Mouse (Mus musculus) layer of hippocampus, adult 2 months (tissue): ENCODE data around the gene Dner. TPM values are rescaled to one million over a fixed set of nuclear protein-coding genes. Genes with fewer than 3 reads are reported as not detected.
A peak's percentile ranks its signal among the peaks of the same experiment; 100 is the strongest.

Experiments
- DNase-seq, 2 experiments: peaks; one replicate each; pipeline ENCODE4 v3.0.0; 2022; ENCODE audit warnings: low spot score in 2 of 2
- H3K27ac ChIP-seq: fragments of 200-600 bp; 2 replicates; pipeline ENCODE4 v1.8.1; 2022
- H3K4me3 ChIP-seq: fragments of 200-600 bp; 2 replicates; pipeline ENCODE4 v1.8.1; 2022; ENCODE audit warnings: mild to moderate bottlenecking
- CTCF ChIP-seq: fragments of 200-600 bp; conservative IDR thresholded peaks from 2 replicates; pipeline ENCODE4 v1.8.1; 2022; ENCODE audit warnings: antibody characterized with exemption, mild to moderate bottlenecking, moderate library complexity
- long read RNA-seq, 2 experiments: library from polyadenylated mRNA; stranded (forward); transcript quantifications; one replicate each; pipeline ENCODE4 v2.0.0; 2021; ENCODE audit warnings: borderline mapping rate in 2 of 2
- total RNA-seq, 2 experiments: library from RNA; stranded (reverse); gene quantifications; 2 replicates each; pipeline ENCODE4 v1.2.3; 2021

The Dner gene
- 100 to 1,000 TPM; 112 to 113 TPM for total RNA-seq
- long read RNA-seq, experiment 1, transcript Dner-201 (13 exons, 3,632 nt): major isoform, 76 of 93 reads
- long read RNA-seq, experiment 1, partial matches to known transcripts: 13 of 93 reads
- long read RNA-seq, experiment 1, other reads (novel, unspliced or antisense): 4 of 93 reads
- long read RNA-seq, experiment 2, transcript Dner-201 (13 exons, 3,632 nt): major isoform, 120 of 143 reads
- long read RNA-seq, experiment 2, partial matches to known transcripts: 16 of 143 reads
- long read RNA-seq, experiment 2, other reads (novel, unspliced or antisense): 7 of 143 reads

GRCm38 (mm10) chr1:84695517-84696411 is at the start of gene Dner:
TSS of gene Dner (minus strand) at chr1:84696221.
- H3K27ac ChIP-seq: peak within 1 kb of the TSS; percentile 86
- TF ChIP-seq CTCF: peak; percentile 42
- DNase-seq: peak; percentile 69 to 70
- H3K4me3 ChIP-seq: peak within 1 kb of the TSS; percentile 87

- Histone ChIP-seq H3K4me3 (no peak overlapping the region), H3K27ac (no peak overlapping the region)
- TF ChIP-seq CTCF: no peak
- DNase-seq: no peak
These were observed 46.1 kb upstream of the Dner start for GRCm38 (mm10) chr1:84742156-84742555.

DNA sequence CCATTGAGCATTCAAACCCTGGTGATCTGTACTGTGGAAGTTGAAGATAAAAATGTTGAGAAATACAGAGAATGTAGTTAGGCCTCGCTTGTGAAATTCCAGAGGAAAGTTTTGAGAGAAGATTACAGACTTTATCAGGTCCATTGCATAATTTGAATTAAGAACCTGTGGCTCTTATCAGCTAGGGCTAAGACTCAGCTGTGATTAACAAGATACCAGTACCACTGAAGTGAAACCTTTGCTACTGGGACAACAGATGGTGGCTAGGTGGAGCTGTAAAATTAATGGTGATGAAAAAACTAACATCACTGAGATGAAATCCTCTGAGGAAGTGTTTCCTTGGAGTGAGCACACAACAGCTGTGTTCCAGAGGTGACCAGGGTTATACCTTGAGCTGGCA is 44.1 kb upstream of the Dner start:
- H3K4me3 ChIP-seq: no peak overlapping the region
- TF ChIP-seq CTCF: no peak
- H3K27ac ChIP-seq: no peak overlapping the region
- DNase-seq: no peak

DNA sequence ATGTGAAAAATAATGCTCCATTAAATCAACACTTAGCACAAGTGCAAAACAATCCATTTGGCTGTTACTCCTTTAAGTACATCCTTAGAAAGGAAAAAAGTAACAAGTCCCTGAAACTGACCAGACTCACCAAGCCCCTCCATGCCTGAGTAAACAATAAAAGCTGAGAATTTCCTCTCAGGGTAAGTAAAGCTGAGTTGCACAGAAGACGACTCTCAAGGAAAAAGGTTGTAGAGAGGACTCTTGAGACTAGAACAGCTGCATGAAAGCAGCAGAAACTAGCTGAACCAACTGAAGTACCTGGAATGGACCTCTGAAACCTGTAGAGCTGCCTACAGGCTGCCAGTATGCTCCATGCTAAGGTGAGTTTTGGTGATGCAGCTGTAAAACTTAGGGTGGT is 41.1 kb upstream of the Dner start:
- no peak for DNase-seq
- TF ChIP-seq CTCF: no peak
- H3K27ac ChIP-seq: no peak overlapping the region
- H3K4me3 ChIP-seq: no peak overlapping the region

GRCm38 (mm10) chr1:84733799-84734198 is 37.8 kb upstream of the Dner start:
- Histone ChIP-seq H3K4me3 (no peak overlapping the region), H3K27ac (no peak overlapping the region)
- peak; percentile 93 for TF ChIP-seq CTCF
- no peak for DNase-seq

DNA sequence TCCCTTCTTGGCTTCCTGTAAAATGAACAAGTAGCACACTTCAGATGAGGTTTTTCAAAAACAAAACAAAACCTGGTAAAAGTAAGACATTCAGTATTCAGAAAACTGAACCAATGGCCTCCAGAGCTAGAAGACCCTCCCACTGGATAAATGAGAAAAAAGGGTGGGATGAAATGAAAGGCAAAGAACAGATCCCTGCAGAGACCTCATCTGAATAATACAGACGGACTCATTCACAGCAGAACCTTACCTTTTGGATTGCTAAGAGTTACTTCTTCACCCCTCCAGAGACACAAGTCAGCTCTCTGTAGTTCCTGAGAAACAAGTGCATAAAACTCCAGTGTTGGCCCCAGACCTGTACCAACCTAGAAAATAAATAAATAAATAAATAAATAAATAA is 35.7 kb upstream of the Dner start:
- no peak for DNase-seq
- TF ChIP-seq CTCF: no peak
- H3K4me3 ChIP-seq: no peak overlapping the region
- H3K27ac ChIP-seq: no peak overlapping the region

DNA sequence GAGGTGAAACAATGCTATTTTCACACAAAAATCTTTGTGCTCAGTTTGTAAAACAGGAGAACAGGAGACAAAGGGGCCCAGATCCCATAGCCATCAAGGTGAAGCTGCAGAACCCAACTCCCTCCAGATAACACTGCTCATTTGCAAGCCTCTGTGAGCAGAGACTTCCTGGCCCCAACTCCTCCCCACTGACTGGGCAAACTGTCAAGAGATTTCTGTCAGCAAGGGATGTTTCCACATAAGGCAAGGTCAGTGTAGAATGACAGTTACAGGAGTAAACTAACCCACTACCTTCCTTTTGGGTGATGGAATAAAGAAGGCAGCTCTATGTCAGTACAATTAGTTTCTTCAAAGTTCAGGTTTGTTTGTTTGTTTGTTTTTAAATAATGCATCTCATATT is 26.8 kb upstream of the Dner start:
- DNase-seq: no peak
- TF ChIP-seq CTCF: no peak
- Histone ChIP-seq H3K27ac (no peak overlapping the region), H3K4me3 (no peak overlapping the region)

DNA sequence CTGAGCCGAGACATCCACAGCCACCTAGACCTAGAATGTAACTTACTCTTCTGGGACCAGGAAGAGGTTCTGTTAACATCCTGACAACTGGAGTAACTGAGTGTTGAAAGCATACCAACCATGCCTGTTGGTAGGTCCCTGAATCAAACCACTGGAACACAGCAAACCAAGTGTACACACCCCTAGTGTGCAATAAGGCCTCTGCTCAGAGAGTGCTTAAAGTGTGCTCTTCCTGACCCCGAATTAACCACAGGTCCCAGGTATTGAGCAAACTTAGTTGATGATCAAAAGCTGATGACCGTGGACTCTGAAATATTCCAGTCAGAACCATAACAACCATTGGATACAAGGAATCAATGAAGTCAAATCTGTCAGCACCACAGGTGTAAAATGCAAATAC is 26.4 kb upstream of the Dner start:
- H3K27ac ChIP-seq: no peak overlapping the region
- DNase-seq: no peak
- no peak overlapping the region for H3K4me3 ChIP-seq
- TF ChIP-seq CTCF: no peak

GRCm38 (mm10) chr1:84721942-84722341 is 25.9 kb upstream of the Dner start:
- no peak for DNase-seq
- no peak overlapping the region for H3K27ac ChIP-seq
- no peak for TF ChIP-seq CTCF
- H3K4me3 ChIP-seq: no peak overlapping the region

GRCm38 (mm10) chr1:84709810-84710785 is 14.1 kb upstream of the Dner start:
- DNase-seq: peak; percentile 74 to 85
- H3K27ac ChIP-seq: peak overlapping the region; percentile 44; the same call in 1 of the 2 replicates
- TF ChIP-seq CTCF: no peak
- H3K4me3 ChIP-seq: peak overlapping the region; percentile 44

- no peak for DNase-seq
- no peak for TF ChIP-seq CTCF
- Histone ChIP-seq H3K4me3 (no peak overlapping the region; the same call in 1 of the 2 replicates), H3K27ac (peak overlapping the region; percentile 44; the same call in 1 of the 2 replicates)
These were observed 13.4 kb upstream of the Dner start for GRCm38 (mm10) chr1:84709406-84709805.

DNA sequence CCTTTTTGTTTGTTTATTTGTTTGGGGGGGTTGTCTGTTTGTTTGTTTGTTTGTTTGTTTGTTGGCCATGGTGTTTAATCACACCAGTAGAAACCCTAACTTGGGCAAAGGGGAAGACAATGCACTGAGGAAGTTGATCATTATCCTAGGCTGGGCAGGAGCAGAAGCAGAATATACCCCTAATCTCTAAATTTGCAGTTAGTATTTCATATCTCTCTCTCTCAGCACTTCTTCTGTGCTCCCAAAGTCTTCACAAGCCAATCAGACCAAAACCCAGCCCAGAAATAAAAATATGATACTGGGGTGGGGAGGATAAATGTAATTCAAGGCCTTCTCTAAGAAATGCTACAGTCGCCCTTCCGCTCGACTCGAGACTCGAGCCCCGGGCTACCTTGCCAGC is 4.2 kb upstream of the Dner start:
- no peak for TF ChIP-seq CTCF
- H3K4me3 ChIP-seq: no peak overlapping the region
- DNase-seq: no peak
- H3K27ac ChIP-seq: no peak overlapping the region

GRCm38 (mm10) chr1:84697136-84697535 is 1.1 kb upstream of the Dner start:
- Histone ChIP-seq H3K4me3 (no peak overlapping the region), H3K27ac (no peak overlapping the region)
- DNase-seq: peak; percentile 68 to 76
- TF ChIP-seq CTCF: peak; percentile 87
